Mouse (Mus musculus): ENCODE measurements around the gene Prlr.

Gene Prlr

GRCm38 (mm10) chr15:10236812-10237211 is 59.8 kb downstream of the Prlr start:
- DNase-seq, result no peak

GRCm38 (mm10) chr15:10238454-10238853 is 61.4 kb downstream of the Prlr start:
- DNase-seq, result no peak

- DNase-seq, result no peak
These were observed 63.3 kb downstream of the Prlr start for GRCm38 (mm10) chr15:10240228-10240795.

GRCm38 (mm10) chr15:10242250-10242649 is 65.2 kb downstream of the Prlr start:
- no peak for DNase-seq

GRCm38 (mm10) chr15:10249285-10249684 is 72.2 kb downstream of the Prlr start:
- DNase-seq, result peak; percentile 72 to 82

- DNase-seq, result no peak
These were observed 73.7 kb downstream of the Prlr start for GRCm38 (mm10) chr15:10250784-10251183.

GRCm38 (mm10) chr15:10252526-10252925 is 75.5 kb downstream of the Prlr start:
- no peak for DNase-seq

GRCm38 (mm10) chr15:10262219-10262618 is 85.2 kb downstream of the Prlr start:
- no peak for DNase-seq

- no peak for DNase-seq
These were observed 85.6 kb downstream of the Prlr start for GRCm38 (mm10) chr15:10262641-10263040.

GRCm38 (mm10) chr15:10263420-10263819 is 86.4 kb downstream of the Prlr start:
- DNase-seq, result no peak

GRCm38 (mm10) chr15:10264885-10265284 is 87.8 kb downstream of the Prlr start:
- no peak for DNase-seq

GRCm38 (mm10) chr15:10267251-10267650 is 90.2 kb downstream of the Prlr start:
- no peak for DNase-seq

- no peak for DNase-seq
These were observed 99.3 kb downstream of the Prlr start for GRCm38 (mm10) chr15:10276386-10276785.

- no peak for DNase-seq
These were observed 100.4 kb downstream of the Prlr start for GRCm38 (mm10) chr15:10277461-10277860.

- no peak for DNase-seq
These were observed 104.5 kb downstream of the Prlr start for GRCm38 (mm10) chr15:10281546-10281945.

GRCm38 (mm10) chr15:10283661-10284060 is 106.6 kb downstream of the Prlr start:
- DNase-seq, result no peak

- DNase-seq, result no peak
These were observed 119.5 kb downstream of the Prlr start for GRCm38 (mm10) chr15:10296570-10296969.

GRCm38 (mm10) chr15:10298058-10298457 is 121.0 kb downstream of the Prlr start:
- DNase-seq, result no peak

- no peak for DNase-seq
These were observed 122.4 kb downstream of the Prlr start for GRCm38 (mm10) chr15:10299467-10299866.

GRCm38 (mm10) chr15:10306461-10306860 is 129.4 kb downstream of the Prlr start:
- no peak for DNase-seq

GRCm38 (mm10) chr15:10311826-10312225 is 134.8 kb downstream of the Prlr start:
- DNase-seq, result no peak

- DNase-seq, result peak; percentile 80 to 81
These were observed 136.8 kb downstream of the Prlr start for GRCm38 (mm10) chr15:10313522-10314455.

GRCm38 (mm10) chr15:10325080-10325479 is 148.0 kb downstream of the Prlr start, which contains the start of gene Gm21973:
Gene Gm21973, plus strand, starts transcription at chr15:10325380.
- no peak for DNase-seq

GRCm38 (mm10) chr15:10330626-10331025 is 153.6 kb downstream of the Prlr start:
- DNase-seq, result no peak
